Mouse (Mus musculus) right cerebral cortex, postnatal 25 days (tissue): ENCODE measurements around the gene D430042O09Rik.
A peak's percentile ranks its signal among the peaks of the same experiment; 100 is the strongest.

Experiments used
- DNase-seq: peaks from one replicate; pipeline ENCODE4 v3.0.0; 2022

D430042O09Rik gene

GRCm38 (mm10) chr7:125815733-125816132 is 108.0 kb downstream of the D430042O09Rik start:
- no peak for DNase-seq

DNA sequence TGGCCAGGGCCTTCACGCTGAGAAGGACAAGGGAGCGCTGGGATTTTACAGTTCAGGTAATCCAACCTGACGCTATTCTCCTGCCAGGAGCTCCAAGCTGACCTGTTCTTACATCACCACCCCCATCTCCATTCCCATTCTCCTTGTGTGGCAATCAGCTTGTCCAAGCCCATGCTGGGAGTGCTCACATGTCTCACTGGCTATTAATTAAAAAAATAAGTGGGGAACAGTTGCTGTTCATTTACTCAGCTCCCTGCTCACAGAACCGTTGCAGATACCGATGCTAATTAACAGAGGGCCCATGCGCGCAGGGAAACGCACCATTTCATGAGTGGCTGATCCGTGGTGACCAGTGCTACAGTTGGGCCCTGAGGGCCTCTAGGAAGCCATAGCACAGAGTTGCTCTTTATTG is 110.6 kb downstream of the D430042O09Rik start:
- DNase-seq: no peak

GRCm38 (mm10) chr7:125820233-125820632 is 112.5 kb downstream of the D430042O09Rik start:
- no peak for DNase-seq

DNA sequence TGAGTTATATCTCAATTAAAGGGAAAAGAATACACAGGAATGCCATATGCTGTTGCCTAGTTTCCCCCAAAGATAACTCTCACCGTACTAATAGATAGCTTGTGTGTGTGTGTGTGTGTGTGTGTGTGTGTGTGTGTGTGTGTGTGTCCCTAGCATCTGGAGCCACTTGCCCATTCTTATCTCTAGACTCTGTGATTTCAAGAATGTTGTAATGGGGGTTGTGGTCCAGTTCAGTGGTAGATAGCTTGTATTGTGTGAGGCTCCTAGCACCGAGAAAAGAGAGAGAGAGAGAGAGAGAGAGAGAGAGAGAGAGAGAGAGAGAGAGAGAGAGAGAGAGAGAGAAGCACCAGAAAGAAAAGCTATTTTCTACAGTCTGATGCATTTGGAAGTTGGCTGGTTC is 118.7 kb downstream of the D430042O09Rik start:
- DNase-seq: no peak

- DNase-seq: no peak
Measured at GRCm38 (mm10) chr7:125826887-125827286, 119.2 kb downstream of the D430042O09Rik start.

- DNase-seq: no peak
Measured at GRCm38 (mm10) chr7:125827420-125827819, 119.7 kb downstream of the D430042O09Rik start.

DNA sequence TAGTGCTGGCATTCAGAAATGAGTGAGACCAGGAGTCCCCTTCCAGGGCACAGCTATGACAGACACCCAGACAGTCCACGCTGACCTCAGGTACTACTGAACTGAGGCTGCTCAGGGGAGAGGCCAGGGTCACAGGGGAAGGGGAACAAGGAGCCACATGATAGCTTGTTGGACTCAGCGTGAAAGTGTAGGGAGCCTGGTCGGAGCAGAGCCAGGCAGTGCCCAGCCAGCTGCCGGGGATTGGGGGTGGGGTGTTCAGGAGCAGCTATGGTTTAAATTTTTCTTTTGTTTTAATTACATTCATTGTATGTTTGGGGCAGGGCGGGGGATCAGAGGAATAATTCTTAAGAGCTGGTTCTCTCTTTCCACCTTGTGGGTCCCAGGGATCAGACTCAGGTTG is 120.9 kb downstream of the D430042O09Rik start:
- DNase-seq: no peak

GRCm38 (mm10) chr7:125829121-125829666 is 121.5 kb downstream of the D430042O09Rik start:
- no peak for DNase-seq

GRCm38 (mm10) chr7:125832767-125833166 is 125.1 kb downstream of the D430042O09Rik start:
- no peak for DNase-seq

DNA sequence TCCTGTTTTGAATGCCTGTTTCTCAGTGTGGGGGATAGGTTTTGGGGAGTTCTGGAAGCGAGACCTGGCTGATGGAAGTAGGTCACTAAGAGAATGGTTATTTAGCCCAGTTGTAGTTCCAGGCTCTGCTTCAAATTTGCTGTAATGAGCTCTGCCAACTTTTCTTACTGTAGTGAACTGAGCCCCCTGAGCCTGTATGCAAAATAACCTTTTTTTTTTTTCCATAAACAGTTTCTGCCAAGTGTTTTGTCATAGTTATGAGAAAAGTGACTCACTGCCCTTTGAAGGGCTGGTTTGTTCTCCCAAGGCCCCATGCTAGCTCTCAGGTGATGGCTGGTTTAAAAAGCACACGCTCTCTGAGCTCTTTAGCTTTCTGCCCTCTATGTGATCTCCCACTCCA is 125.8 kb downstream of the D430042O09Rik start:
- DNase-seq: no peak

GRCm38 (mm10) chr7:125838078-125838742 is 130.5 kb downstream of the D430042O09Rik start:
- DNase-seq: no peak

DNA sequence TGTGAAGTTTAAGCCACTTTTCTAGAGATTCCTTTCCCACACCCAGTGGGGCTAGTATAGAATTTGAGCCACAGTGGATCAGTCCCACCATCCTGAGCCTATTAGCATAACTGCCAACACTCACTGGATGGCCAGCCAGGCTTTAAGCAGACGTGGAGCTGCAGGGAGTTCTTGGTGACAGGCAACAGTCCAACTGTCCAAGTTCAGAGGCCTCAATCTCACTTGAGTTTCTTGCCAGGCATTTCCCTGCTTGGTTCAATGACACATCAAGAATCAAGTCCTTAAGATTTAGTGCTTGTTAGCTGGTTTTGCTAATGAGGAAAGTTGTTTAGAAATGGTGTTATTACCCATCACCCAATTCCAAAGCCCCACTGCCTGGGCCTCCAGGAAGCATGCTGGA is 137.9 kb downstream of the D430042O09Rik start:
- DNase-seq: no peak

DNA sequence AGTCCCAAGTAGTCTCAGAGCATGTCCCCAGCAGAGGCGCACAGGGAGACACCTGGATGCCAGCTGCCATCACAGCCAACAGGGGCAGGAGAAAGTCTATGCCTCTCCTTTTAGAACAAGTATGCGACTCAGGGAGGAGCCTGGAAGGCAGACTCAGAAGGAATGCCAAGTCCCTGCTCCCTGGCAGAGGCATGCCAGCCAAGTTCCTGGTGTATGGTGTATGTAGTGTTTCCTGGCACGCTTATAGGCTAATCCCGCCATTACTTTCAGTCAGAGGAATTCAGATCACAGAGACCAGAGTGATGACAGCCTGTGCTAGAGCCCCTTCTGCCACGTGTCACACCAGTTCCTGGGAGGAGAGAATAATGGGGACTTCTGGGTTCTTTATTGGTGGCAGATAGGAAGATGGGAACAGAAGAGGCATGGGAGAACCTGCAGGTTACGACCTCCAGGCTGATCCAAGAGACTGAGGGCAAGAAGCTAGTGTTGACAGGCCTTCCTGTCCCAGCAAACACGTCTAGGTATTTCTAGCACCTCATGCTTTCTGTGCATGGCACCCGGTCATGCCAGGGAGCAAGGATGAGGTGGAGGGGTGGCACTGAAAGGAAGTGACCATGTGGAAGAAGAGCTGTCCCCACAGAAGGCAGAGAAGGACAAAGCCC is 139.3 kb downstream of the D430042O09Rik start:
- DNase-seq: peak; percentile 25

- DNase-seq: peak; percentile 10
Measured at GRCm38 (mm10) chr7:125847528-125847866, 139.8 kb downstream of the D430042O09Rik start.

- DNase-seq: no peak
Measured at GRCm38 (mm10) chr7:125859564-125859963, 151.9 kb downstream of the D430042O09Rik start.

- no peak for DNase-seq
Measured at GRCm38 (mm10) chr7:125860421-125860820, 152.7 kb downstream of the D430042O09Rik start.

- no peak for DNase-seq
Measured at GRCm38 (mm10) chr7:125864026-125864425, 156.3 kb downstream of the D430042O09Rik start.

DNA sequence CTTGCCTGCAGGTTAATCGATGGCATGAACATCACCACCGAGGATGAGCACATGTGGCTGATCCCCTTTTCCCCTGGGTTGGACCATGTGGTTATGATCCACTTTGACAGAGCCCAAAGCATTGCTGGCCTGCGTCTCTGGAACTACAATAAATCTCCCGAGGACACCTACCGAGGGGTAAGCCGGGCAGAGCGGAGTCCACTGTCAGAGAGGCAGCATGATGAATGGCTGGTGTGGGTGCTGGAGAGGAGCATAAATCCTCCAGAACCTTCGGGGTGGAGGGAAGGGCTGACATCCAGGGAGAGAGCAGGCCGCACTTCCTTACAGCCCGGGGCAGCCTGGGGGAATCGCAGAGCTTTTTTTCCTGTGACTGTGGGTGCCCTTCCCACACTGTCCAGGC is 157.5 kb downstream of the D430042O09Rik start:
- DNase-seq: no peak

GRCm38 (mm10) chr7:125868570-125868969 is 160.9 kb downstream of the D430042O09Rik start:
- DNase-seq: no peak

DNA sequence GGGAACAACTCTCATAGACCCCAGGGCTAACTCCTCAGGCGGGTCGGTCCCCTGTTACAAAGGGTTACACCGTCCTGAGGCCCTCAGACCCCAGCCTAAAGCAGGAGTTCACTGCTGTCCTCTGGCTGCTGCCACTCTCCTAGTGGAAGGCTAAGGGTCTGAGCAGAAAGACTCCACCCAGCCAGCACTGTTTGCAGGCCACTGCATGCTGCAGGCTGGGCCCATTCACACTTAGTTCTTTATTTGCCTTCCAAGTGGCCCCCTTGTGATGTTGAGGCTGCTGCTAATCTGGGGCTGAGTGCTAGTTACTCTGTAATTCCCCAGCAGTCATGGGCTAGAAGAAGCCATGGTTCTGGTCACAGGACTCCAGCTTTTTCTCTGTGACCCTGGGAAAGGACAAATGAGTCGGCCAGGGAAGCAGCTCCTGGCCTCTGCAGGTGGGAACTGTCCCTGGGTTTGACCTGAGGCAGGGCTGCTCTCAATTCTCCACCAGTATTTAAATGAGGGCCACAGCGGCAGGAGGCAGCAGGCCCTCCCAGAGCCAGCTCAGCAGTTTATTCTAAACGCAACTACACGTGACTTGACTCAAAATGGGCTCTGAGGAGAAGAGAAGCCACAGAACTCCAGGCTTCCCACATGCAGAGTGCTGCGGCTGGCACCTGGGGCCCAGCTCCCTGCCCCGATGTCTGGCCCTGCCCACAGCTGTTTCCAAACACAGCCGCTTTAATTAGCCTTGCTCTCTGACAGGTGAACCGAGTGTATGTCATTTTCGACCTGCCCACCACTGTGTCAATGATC is 163.9 kb downstream of the D430042O09Rik start:
- peak; percentile 29 for DNase-seq

GRCm38 (mm10) chr7:125872202-125872580 is 164.5 kb downstream of the D430042O09Rik start:
- DNase-seq: no peak

DNA sequence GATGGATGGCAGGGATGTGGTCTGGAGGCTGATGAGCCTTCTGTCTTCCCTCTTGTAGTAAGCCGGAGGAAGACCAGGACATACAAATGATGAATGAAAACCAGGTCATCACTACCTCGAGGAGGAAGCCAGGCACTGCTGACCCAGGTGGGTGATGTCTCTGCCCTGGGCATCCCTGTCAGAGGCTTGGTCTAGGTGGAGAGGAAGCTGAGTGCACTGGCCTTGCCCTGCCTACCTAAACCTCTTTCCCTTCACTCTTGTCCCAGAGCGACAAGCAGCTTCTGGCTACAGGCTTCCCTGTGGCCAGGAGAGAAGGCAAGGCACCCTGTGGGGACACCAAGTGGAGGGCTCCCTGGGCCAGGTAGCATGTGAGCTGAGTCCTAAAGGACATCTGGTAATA is 165.2 kb downstream of the D430042O09Rik start:
- DNase-seq: no peak

GRCm38 (mm10) chr7:125873971-125874495 is 166.3 kb downstream of the D430042O09Rik start:
- DNase-seq: no peak
